Mouse (Mus musculus): ENCODE measurements around the gene Ehd1. TPM values are rescaled to one million over a fixed set of nuclear protein-coding genes. Genes with fewer than 3 reads are reported as not detected.

Gene Ehd1
- total RNA-seq, 1 experiment from 2014 or later: 148 TPM

GRCm38 (mm10) chr19:6247526-6248300, 28.8 kb upstream of the Ehd1 start:
- no peak for ATAC-seq (ENCODE audit: extremely low read depth, insufficient number of reproducible peaks, low FRiP score, poor library complexity, severe bottlenecking)

DNA sequence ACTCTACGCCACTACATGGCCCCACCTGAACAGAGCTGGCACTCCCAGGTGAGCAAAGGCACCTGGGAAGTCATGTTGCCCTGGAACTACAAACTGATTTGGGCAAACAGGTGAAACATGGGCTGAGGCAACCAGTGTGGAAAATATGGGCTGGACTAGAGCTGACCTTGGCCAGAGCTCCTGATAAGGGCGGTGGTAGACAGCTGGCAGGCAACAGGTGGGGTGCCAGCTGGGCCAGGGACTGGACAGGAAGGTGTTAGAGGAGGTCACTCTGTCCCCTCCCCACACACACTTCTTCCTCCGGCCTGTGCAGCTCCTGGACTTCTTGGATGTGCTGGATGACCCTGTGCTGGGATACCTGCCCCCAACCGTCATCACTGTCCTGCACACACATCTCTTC, 23.5 kb upstream of the Ehd1 start:
- ATAC-seq (ENCODE audit: extremely low read depth, insufficient number of reproducible peaks, low FRiP score, poor library complexity, severe bottlenecking): no peak

DNA sequence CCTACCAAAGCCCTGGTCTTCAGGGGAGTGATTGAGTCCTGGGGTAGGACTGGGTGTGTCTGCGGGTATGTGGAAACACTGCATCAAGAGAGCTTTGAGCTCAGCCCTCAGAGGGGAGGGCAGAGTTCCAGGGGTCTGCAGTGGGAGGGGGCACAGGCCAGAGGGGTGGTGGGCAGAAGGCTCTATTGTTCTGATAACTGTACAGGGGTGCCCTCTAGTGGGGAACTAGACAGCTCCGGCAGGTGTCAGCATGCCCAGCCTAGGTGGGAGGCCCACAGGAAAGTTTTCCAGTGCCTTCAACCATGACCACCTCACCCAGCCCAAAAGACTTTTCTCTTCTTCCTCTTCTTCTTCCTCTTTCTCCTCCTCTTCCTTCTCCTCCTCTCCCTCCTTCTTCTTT, 16.1 kb upstream of the Ehd1 start:
- ATAC-seq (ENCODE audit: extremely low read depth, insufficient number of reproducible peaks, low FRiP score, poor library complexity, severe bottlenecking): no peak

- ATAC-seq (ENCODE audit: extremely low read depth, insufficient number of reproducible peaks, low FRiP score, poor library complexity, severe bottlenecking): no peak
These were observed 15.6 kb upstream of the Ehd1 start for GRCm38 (mm10) chr19:6260946-6261345.

- ATAC-seq (ENCODE audit: extremely low read depth, insufficient number of reproducible peaks, low FRiP score, poor library complexity, severe bottlenecking): no peak
These were observed 15.1 kb upstream of the Ehd1 start for GRCm38 (mm10) chr19:6261379-6261778.

GRCm38 (mm10) chr19:6262222-6262621, 14.3 kb upstream of the Ehd1 start:
- ATAC-seq (ENCODE audit: extremely low read depth, insufficient number of reproducible peaks, low FRiP score, poor library complexity, severe bottlenecking): peak; percentile 69

DNA sequence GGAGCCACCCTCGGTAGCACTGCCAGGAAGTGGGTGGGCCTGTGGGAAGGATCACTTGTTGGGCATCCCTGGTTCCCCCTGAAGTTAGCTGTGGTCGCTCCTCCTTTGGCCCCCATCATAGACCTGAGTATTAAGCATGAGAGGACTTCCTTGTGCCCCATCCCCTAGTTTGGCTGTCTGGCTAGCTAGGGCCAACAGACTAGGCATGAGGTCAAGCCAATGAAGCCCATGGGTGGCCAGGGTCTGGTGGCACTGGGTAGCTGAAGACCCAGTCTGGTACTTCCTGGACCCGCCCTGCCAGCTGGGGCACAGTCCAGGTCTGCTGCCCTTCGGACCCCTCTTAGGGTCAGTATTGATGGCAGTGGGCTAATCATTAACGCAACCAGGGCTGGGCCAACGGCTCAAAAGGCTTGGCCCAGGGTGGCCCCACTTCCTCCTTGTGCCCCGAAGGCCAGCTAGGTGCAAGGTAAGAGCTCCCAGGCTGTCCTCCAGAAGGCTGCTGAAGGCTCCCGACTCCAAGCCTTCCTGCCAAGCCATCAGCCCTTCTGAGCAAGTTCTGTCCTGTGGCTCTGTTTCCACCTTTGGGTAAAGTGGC, 13.6 kb upstream of the Ehd1 start:
- ATAC-seq (ENCODE audit: extremely low read depth, insufficient number of reproducible peaks, low FRiP score, poor library complexity, severe bottlenecking): no peak

DNA sequence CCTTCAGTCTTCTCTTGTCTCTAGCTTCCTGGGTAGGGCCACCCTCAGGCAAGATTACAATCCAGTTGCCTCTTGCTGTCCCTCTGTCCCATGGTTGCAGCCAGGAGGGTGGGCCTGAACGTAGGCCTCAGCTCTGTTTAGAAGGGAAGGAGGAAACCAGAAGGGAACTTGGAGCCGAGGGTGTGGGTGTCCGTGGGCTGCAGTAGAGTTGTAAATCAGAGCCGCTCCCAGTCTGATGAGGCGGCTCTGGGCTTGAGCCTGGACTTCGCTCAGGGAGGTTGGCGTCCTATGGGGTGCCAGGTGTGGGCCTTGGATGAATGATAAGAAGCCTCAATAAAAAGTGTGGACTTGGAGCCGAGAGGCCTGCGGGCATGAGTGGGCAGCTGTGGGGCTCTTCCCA, 12.3 kb upstream of the Ehd1 start:
- no peak for ATAC-seq (ENCODE audit: extremely low read depth, insufficient number of reproducible peaks, low FRiP score, poor library complexity, severe bottlenecking)

DNA sequence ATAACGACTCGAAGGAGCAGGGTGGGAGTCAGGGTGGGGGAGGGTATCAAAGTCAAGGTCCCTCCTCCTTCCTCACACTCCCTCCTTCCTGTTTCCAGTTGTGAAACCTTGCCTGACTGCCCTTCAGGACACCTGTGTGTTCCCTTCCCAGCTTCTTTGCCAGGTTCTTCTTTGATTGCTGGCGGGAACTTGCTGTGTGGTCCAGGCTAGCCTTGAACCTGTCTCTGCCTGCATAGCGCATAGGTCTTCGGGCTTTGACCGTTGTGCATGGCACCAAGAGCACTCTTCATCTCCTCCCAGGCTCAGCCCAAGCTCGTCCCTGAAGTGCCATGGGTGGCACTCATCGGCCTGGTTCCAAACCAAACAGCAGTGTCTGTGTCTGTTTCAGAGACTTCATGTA, 11.6 kb upstream of the Ehd1 start:
- no peak for ATAC-seq (ENCODE audit: extremely low read depth, insufficient number of reproducible peaks, low FRiP score, poor library complexity, severe bottlenecking)

DNA sequence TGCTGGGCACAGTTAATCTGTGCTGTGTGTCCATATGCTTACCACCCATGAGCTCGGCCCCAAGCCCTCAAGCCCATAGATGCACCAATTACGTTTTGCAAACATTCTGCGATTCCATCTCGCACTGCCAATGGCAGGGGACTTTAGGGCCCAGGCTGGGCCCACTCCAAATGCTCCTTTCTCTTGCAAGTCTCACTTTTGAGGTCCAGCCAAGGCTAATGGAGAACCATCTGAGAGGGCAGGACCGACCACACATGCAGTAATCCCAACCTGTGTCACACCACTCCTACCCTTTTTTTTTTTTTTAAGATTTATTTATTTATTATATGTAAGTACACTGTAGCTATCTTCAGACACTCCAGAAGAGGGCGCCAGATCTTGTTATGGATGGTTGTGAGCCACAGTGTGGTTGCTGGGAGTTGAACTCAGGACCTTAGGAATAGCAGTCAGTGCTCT, 10.8 kb upstream of the Ehd1 start:
- no peak for ATAC-seq (ENCODE audit: extremely low read depth, insufficient number of reproducible peaks, low FRiP score, poor library complexity, severe bottlenecking)

GRCm38 (mm10) chr19:6267306-6268169, 9.0 kb upstream of the Ehd1 start:
- no peak for ATAC-seq (ENCODE audit: extremely low read depth, insufficient number of reproducible peaks, low FRiP score, poor library complexity, severe bottlenecking)

DNA sequence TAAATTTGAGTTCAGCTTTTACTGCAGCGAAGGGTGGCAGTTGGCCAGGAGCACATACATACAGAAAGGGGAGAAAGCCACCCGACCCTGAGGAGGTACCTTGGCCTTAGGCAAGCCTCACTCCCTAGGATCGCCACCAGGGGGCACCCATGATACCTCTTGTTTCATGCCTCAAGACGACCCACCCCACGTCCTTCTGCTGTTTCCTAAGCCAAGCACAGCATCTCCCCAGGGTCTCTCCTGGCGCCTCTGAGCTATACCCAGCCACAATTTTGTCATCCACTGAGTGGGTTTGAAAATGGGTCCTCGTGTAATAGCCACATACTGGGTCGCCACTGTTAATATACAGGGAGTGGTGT, 8.4 kb upstream of the Ehd1 start:
- ATAC-seq (ENCODE audit: extremely low read depth, insufficient number of reproducible peaks, low FRiP score, poor library complexity, severe bottlenecking): peak; percentile 85

- ATAC-seq (ENCODE audit: extremely low read depth, insufficient number of reproducible peaks, low FRiP score, poor library complexity, severe bottlenecking): peak; percentile 35
These were observed 7.8 kb upstream of the Ehd1 start for GRCm38 (mm10) chr19:6268670-6269132.

GRCm38 (mm10) chr19:6269798-6270475, 6.6 kb upstream of the Ehd1 start:
- ATAC-seq (ENCODE audit: extremely low read depth, insufficient number of reproducible peaks, low FRiP score, poor library complexity, severe bottlenecking): no peak

DNA sequence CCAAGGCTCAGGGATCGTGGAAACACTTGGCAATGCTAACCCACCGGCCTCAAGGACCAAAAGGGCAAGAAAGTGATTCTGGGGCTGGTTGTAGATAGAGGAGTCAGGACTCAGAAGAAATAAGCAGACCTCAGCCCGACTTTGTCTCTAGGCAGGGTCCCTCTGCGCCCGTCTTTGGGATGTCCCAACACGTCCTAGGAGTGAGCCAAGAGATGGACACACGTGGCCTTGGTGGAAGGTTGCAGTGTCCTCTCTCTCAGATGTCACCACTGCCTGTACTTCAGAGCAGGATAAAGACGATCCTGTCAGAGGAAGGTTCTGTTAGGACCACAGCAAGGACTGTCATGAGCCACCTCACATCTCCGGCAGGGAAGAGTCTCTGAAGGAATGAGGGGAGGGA, 5.9 kb upstream of the Ehd1 start:
- no peak for ATAC-seq (ENCODE audit: extremely low read depth, insufficient number of reproducible peaks, low FRiP score, poor library complexity, severe bottlenecking)

GRCm38 (mm10) chr19:6271206-6271605, 5.3 kb upstream of the Ehd1 start:
- ATAC-seq (ENCODE audit: extremely low read depth, insufficient number of reproducible peaks, low FRiP score, poor library complexity, severe bottlenecking): no peak

DNA sequence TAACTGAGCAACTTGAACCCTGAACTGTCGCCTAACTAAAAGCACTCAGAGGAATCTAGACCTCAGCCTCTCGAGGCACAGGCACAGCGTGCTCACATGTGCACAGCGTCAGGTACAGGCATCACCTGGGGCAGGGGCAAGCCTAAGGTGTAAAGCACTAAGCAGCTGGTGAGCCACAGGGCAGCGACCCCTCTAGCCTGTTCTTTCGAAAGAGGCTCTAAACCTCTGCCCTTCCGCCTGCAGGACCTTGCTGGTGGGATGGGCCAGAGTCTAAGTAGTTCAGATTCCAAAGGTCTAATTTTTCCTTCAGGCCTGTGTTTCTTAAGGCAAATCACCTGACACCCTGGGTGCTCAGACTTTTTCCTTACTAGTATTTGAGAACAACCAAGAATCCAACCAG, 4.5 kb upstream of the Ehd1 start:
- ATAC-seq (ENCODE audit: extremely low read depth, insufficient number of reproducible peaks, low FRiP score, poor library complexity, severe bottlenecking): no peak

DNA sequence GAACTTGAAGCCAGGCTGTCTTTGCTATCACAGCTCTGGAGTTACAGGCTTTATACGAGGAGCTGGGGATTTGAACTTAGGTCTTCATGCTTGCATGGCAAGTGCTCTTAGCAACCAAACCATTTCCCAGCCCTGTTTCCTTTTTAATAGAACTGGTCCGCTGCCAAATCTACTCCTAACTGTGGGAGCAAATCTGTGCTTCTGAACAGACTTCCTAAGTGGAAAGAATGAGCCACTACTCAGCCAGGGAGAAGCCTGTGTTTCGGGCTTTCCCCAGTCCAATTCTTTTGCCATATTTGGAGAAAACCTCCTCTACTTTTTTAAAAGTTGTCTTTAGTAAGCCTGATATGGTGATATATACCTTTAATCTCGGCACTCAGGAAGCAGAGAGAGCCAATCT, 3.8 kb upstream of the Ehd1 start:
- no peak for ATAC-seq (ENCODE audit: extremely low read depth, insufficient number of reproducible peaks, low FRiP score, poor library complexity, severe bottlenecking)

GRCm38 (mm10) chr19:6273592-6273991, 2.9 kb upstream of the Ehd1 start:
- ATAC-seq (ENCODE audit: extremely low read depth, insufficient number of reproducible peaks, low FRiP score, poor library complexity, severe bottlenecking): no peak
